Mouse (Mus musculus) midbrain, postnatal 0 days (tissue): Measurements from ENCODE around the gene Mrnip. TPM values are rescaled to one million over a fixed set of nuclear protein-coding genes. Genes with fewer than 3 reads are reported as not detected.

Source experiments
- ATAC-seq: fragments of 200-750 bp; cut with Nextera tagmentation; 2 replicates; pipeline ENCODE4 v1.8.0; 2017; ENCODE audit warnings: moderate number of reproducible peaks, mild to moderate bottlenecking, moderate TSS enrichment, moderate library complexity; ENCODE audit not compliant: low FRiP score
- DNase-seq: peaks from one replicate; pipeline ENCODE4 v3.0.0-alpha.2; 2015; ENCODE audit warnings: low spot score
- H3K27ac ChIP-seq: fragments of 300-500 bp; sonication (generic); 2 replicates; pipeline ENCODE4 v1.5.1; 2014; ENCODE audit warnings: low read depth, mild to moderate bottlenecking, low read length, mixed read lengths
- H3K27me3 ChIP-seq: fragments of 300-500 bp; sonication (generic); 2 replicates; pipeline ENCODE4 v1.6.1; 2014; ENCODE audit warnings: low read length, control low read depth, mixed read lengths; ENCODE audit not compliant: insufficient read depth
- H3K36me3 ChIP-seq: fragments of 300-500 bp; sonication (generic); 2 replicates; pipeline ENCODE4 v1.6.1; 2014; ENCODE audit warnings: low read length, control low read depth, mixed read lengths; ENCODE audit not compliant: insufficient read depth
- H3K4me1 ChIP-seq: fragments of 300-500 bp; sonication (generic); 2 replicates; pipeline ENCODE4 v1.6.1; 2014; ENCODE audit warnings: mild to moderate bottlenecking, control low read depth, antibody characterized with exemption, low read length, mixed read lengths; ENCODE audit not compliant: insufficient read depth
- H3K4me2 ChIP-seq: fragments of 300-500 bp; sonication (generic); 2 replicates; pipeline ENCODE4 v1.6.1; 2014; ENCODE audit warnings: low read depth, mild to moderate bottlenecking, low read length, mixed read lengths; ENCODE audit not compliant: poor library complexity, severe bottlenecking
- H3K4me3 ChIP-seq: fragments of 300-500 bp; sonication (generic); 2 replicates; pipeline ENCODE4 v1.5.1; 2014; ENCODE audit warnings: low read depth, mild to moderate bottlenecking, low read length, moderate library complexity
- H3K9ac ChIP-seq: fragments of 300-500 bp; sonication (generic); replicated peaks from 2 replicates; pipeline ENCODE4 v1.6.1; 2014; ENCODE audit warnings: mild to moderate bottlenecking, low read length, moderate library complexity, mixed read lengths; ENCODE audit not compliant: poor library complexity, severe bottlenecking
- H3K9me3 ChIP-seq: fragments of 300-500 bp; sonication (generic); 2 replicates; pipeline ENCODE4 v1.6.1; 2016; ENCODE audit warnings: low read length, control low read depth
- CTCF ChIP-seq: IDR thresholded peaks from 2 replicates; pipeline ENCODE4 v1.5.1; 2016; ENCODE audit warnings: antibody characterized with exemption, mild to moderate bottlenecking
- WGBS: fragments of 180-500 bp; shearing (Covaris S2); extraction: QIAGEN DNeasy Blood & Tissue Kit; methylation state at CpG from one replicate; pipeline ENCODE4 v1.1.7; 2014; 5-methylcytosine and 5-hydroxymethylcytosine counted together
- polyA plus RNA-seq: library from polyadenylated mRNA; unstranded; fragments of >200 nt; fragmentation: Nextera tagmentation; extraction: Ambion mirVana; gene quantifications from 2 replicates; pipeline ENCODE4 v1.2.1, GENCODE M21; 2015
- total RNA-seq: library from RNA; depleted of rRNA; stranded (reverse); fragments of >200 nt; gene quantifications from 2 replicates; pipeline ENCODE4 v1.2.3, GENCODE M21; 2014

The Mrnip gene
- total and polyA plus RNA-seq, 2 experiments from 2014 or later, result 37.9 to 41.3 TPM

DNA sequence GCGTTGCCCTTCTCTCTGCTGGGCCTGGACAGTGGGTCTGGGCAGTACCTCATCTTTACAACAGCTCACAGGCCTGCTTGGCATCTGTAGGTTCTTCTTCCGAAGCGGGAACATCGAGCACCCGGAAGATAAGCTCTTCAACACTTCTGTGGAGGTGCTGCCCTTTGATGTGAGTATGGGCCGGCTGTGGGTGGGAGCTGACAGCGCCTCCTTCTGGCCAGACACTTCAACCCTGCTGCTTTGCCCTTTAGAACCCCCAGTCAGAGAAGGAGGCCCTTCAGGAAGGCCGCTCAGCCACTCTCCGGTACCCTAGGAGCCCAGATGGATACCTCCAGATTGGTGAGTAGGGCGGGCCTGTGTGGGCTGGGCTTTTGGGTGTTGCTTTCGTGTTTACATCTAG is 59.7 kb downstream of the Mrnip start:
- no peak overlapping the region for H3K4me2 ChIP-seq
- peaks cover 3% of the 10 kb centered on the region; the same call in 1 of the 2 replicates for H3K27me3 ChIP-seq
- ATAC-seq (no peak), DNase-seq (no peak)
- H3K36me3 ChIP-seq, result peaks cover 34% of the 10 kb centered on the region
- no peak overlapping the region for H3K4me3 ChIP-seq
- H3K4me1 ChIP-seq, result peaks cover 8% of the 10 kb centered on the region; the same call in 1 of the 2 replicates
- H3K9ac ChIP-seq, result no peak overlapping the region
- no peaks in the 10 kb centered on the region for H3K9me3 ChIP-seq
- no peak; the same call in 1 of the 2 replicates for TF ChIP-seq CTCF
- 84% methylated on average over 11 of the region's 11 CpGs for WGBS
- no peak overlapping the region for H3K27ac ChIP-seq

- no peak overlapping the region for H3K4me3 ChIP-seq
- H3K9me3 ChIP-seq, result no peaks in the 10 kb centered on the region
- no peak for DNase-seq
- no peak overlapping the region for H3K27ac ChIP-seq
- H3K9ac ChIP-seq, result no peak overlapping the region
- ATAC-seq, result no peak
- H3K27me3 ChIP-seq, result peaks cover 3% of the 10 kb centered on the region; the same call in 1 of the 2 replicates
- 96% methylated on average over 25 of the region's 25 CpGs for WGBS
- H3K4me2 ChIP-seq, result no peak overlapping the region
- peaks cover 34% of the 10 kb centered on the region for H3K36me3 ChIP-seq
- no peak for TF ChIP-seq CTCF
- 0 out of 2 replicates have a peak, but pooled peaks cover 8% of the 10 kb centered on the region for H3K4me1 ChIP-seq
Observed at GRCm38 (mm10) chr11:50234606-50235005, 60.4 kb downstream of the Mrnip start.

GRCm38 (mm10) chr11:50236540-50236936 is 62.3 kb downstream of the Mrnip start:
- DNase-seq (peak; percentile 93), ATAC-seq (peak; percentile 77)
- Histone ChIP-seq H3K27ac (no peak overlapping the region), H3K27me3 (peaks cover 3% of the 10 kb centered on the region; the same call in 1 of the 2 replicates), H3K4me3 (peak overlapping the region; percentile 58), H3K36me3 (peaks cover 34% of the 10 kb centered on the region), H3K9me3 (no peaks in the 10 kb centered on the region), H3K4me2 (peak overlapping the region; percentile 97), H3K4me1 (0 out of 2 replicates have a peak, but pooled peaks cover 5% of the 10 kb centered on the region), H3K9ac (peak overlapping the region; percentile 55)
- under 1% methylated on average over 15 of the region's 27 CpGs for WGBS
- TF ChIP-seq CTCF, result peak; percentile 58

GRCm38 (mm10) chr11:50236937-50237835 is 62.9 kb downstream of the Mrnip start:
- WGBS, result 3% methylated on average over 64 of the region's 66 CpGs

DNA sequence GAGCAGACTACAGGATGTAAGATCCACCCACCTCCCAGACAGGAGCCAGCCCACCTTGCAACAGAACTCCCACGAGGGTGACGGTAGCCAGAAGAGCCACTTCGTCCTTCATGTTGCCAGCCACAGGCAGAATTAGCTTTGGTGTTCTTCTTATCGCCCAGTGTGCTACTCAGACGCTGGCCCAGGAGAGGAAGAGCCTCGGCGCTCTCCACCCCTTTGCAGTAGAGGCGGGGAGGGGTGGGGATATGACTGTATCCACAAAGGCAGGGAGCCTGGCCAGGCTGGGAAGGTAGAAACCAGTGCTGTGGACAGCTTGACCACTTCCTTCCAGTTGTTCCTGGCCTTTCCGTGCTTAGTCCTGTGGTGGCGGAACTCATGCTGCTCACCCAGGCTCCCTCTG is 64.1 kb downstream of the Mrnip start, which contains the start of gene Ltc4s:
Gene Ltc4s (minus strand): TSS at position 293 of the 400 bp plus-strand sequence.
- H3K4me2 ChIP-seq, result peak within 1 kb of the TSS; percentile 97
- H3K36me3 ChIP-seq, result peaks cover 20% of the 10 kb centered on the region
- 62% methylated on average over 10 of the region's 10 CpGs for WGBS
- H3K27me3 ChIP-seq, result peaks cover 3% of the 10 kb centered on the region; the same call in 1 of the 2 replicates
- H3K9ac ChIP-seq, result no peak within 1 kb of the TSS
- no peak for TF ChIP-seq CTCF
- no peak within 1 kb of the TSS for H3K27ac ChIP-seq
- no peak for DNase-seq
- no peak for ATAC-seq
- 0 out of 2 replicates have a peak, but pooled peaks cover 5% of the 10 kb centered on the region for H3K4me1 ChIP-seq
- H3K9me3 ChIP-seq, result no peaks in the 10 kb centered on the region
- H3K4me3 ChIP-seq, result peak within 1 kb of the TSS; percentile 58

More at GRCm38 (mm10) chr11:50236937-50237835, 62.9 kb downstream of the Mrnip start:
- H3K27me3 ChIP-seq, result peaks cover 3% of the 10 kb centered on the region; the same call in 1 of the 2 replicates
- H3K36me3 ChIP-seq, result peaks cover 31% of the 10 kb centered on the region
- peak; percentile 2; the same call in 1 of the 2 replicates for ATAC-seq
- H3K4me2 ChIP-seq, result peak overlapping the region; percentile 97
- no peak for TF ChIP-seq CTCF
- H3K4me3 ChIP-seq, result peak overlapping the region; percentile 58
- DNase-seq, result no peak
- H3K27ac ChIP-seq, result no peak overlapping the region
- peak overlapping the region; percentile 55 for H3K9ac ChIP-seq
- H3K9me3 ChIP-seq, result no peaks in the 10 kb centered on the region
- H3K4me1 ChIP-seq, result 0 out of 2 replicates have a peak, but pooled peaks cover 5% of the 10 kb centered on the region
